Mouse (Mus musculus) embryo, embryonic 11.5 days (tissue): ENCODE results near the gene Fcho1.

Experiments used
- DNase-seq: peaks from one replicate; pipeline ENCODE4 v3.0.0-alpha.2; 2012; ENCODE audit warnings: low read depth, low spot score

Gene Fcho1

DNA sequence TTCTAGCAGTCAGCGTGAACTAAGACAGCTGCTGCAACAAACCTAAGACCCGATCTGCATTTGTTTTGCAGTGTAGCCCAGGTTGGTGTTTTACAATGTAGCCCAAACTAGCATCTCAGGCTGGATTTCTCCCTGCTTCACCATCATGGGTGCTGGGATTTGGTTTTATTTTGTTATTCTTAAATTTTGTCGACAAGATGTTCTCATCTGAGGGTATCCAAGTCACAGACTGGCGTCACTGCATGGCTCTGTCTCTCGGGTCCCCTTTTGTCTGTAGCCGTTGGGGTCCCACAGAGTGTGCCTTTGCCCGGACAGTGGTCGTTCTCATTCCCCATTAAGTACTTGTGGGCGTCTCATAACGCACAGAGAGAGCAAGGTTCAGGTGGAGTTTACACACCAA lies 40.8 kb downstream of the Fcho1 start:
- DNase-seq: no peak

DNA sequence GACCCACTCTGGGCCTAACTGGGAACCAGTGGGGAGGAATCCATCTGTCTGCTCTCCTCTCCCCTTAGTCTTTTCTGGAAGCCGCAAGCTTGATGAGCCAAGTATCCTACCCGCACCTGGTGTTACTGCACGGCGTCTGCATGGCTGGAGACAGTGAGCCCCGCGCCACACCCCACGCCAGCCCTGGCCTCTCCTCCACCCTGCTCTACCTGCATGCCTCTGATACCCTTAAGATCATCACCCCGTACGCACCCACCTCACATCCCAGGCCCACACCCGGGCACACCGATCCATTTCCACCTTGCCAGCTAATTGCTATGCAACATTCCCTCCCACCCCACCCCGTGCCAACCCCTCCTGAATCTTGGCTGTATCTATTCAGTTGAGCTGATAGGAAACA lies 42.7 kb downstream of the Fcho1 start:
- DNase-seq: no peak

DNA sequence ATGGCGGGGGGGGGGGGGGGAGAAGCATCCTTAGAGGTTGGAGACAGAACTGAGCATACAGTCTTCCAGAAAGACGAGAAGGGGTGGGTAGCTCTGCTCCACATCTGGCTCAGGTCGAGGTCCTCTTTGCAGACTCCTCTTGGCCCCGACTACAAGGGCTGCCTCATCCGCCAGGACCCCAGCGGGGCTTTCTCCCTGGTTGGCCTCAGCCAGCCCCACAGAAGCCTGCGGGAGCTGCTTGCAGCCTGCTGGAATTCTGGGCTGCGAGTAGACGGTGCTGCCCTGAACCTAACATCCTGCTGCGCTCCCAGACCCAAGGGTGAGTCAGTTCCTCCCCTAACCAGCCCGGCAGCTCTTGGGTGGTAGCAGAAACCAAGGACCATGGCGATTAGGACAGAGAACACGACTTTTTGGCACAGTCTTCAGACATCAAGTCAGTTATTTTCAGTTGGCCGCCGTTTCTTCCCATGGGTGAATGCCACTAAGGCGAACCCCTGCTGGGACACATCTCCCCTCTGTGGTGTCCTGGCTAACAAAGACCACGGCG lies 44.1 kb downstream of the Fcho1 start:
- no peak for DNase-seq

DNA sequence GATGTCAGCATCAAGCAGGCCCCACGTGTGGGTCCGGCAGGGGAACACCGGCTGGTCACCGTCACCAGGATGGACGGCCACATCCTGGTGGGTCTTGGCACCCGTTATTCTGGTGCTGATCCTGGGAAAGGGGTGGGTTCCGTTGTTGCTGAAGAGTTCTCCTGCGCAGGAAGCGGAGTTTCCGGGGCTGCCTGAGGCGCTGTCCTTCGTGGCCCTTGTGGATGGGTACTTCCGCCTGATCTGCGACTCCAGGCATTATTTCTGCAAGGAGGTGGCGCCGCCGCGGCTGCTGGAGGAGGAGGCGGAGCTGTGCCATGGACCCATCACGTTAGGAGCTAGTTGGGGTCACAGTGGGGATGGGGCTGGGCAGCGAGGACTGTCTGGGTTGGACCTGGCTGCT lies 45.0 kb downstream of the Fcho1 start:
- DNase-seq: no peak

DNA sequence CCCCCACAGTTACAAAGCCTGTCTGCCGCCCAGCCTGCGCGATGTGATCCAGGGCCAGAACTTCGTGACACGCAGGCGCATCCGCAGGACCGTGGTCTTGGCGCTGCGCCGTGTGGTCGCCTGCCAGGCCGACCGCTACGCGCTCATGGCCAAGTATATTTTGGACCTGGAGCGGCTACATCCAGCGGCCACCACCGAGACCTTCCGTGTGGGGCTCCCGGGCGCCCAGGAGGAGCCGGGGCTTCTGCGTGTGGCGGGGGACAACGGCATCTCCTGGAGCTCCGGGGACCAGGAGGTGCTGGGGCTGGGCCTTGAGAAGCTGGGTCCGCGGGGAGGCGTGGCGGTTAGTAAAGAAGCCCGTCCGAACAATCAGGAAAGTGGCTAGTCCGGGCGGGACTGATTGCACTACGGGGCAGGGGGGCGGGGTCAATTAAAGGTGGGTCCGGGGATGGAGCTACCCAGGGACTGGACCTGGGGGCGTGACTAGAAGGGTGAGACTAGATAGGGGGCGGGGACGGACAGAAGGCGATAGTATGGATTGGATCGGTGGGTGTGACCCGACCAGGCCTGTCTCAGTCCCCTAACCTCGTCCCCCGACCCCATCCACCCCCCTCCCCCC lies 45.9 kb downstream of the Fcho1 start:
- DNase-seq: no peak

DNA sequence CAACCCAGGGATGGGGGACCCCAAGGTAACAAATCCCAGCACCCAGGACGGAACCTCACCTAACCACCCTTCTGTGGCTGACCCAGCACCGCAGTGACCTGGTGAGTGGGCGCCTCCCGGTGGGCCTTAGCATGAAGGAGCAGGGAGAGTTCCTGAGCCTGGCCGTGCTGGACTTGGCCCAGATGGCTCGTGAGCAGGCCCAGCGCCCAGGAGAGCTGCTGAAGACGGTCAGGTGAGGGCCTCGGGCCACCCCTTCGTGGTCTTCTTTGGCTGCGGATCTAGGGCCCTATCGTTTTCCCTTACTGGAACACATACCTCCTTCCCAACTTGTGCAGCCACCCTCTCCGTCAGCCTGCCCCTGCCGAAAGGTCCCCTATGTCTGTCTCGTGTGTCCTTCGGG lies 46.4 kb downstream of the Fcho1 start:
- no peak for DNase-seq

DNA sequence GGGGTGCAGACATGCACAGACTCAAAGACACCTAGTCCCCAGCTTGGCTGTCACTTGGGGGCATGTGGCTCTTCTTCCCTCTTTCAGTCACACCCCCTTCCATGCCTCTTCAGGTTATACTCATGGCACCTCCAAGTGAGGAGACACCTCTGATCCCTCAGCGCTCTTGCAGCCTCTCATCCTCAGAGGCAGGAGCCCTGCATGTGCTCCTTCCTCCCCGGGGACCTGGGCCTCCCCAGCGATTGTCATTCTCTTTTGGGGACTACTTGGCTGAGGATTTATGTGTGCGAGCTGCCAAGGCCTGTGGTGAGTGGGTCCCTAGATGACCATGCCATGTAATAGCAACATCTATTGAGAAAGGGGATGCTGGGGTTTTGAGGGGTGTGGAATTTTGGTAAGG lies 47.3 kb downstream of the Fcho1 start:
- DNase-seq: no peak

DNA sequence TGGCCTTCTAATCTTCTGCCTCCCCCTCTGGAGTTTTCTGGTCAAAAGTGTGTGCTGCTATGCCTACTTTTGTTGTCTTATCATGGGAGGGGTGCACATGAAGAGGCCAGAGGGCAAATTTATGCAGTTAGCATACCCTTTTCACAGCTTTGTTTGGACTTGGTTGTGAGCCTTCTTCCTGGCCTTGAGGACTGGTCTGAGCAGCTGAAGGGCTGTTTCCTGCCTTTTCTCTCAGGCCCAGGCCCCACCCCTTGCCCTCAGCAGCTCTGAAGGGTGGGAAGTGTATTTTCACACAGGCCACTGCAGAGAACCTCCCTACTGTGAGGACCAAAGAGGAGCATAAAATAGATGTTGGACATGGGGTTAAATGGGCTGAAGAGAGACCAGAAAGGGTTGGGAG lies 48.0 kb downstream of the Fcho1 start:
- no peak for DNase-seq

DNA sequence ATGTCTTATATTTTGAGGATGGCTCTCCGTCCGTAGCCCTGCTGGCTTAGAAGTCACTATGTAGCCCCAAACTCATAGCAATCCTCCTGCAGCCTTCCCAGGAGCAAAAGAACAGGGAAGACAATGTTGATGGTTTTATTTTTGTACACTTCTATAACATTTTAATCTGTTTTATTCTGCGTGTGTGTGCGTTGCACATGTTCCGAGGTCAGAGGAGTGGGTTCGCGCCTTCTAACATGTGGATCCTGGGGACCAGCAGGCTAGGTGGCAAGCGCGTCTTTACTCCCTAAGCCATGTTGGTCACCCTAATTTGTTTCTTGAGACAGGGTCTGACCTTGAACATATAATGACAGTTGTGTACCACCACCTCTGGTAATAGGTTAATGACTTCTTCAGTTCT lies 48.7 kb downstream of the Fcho1 start:
- no peak for DNase-seq

DNA sequence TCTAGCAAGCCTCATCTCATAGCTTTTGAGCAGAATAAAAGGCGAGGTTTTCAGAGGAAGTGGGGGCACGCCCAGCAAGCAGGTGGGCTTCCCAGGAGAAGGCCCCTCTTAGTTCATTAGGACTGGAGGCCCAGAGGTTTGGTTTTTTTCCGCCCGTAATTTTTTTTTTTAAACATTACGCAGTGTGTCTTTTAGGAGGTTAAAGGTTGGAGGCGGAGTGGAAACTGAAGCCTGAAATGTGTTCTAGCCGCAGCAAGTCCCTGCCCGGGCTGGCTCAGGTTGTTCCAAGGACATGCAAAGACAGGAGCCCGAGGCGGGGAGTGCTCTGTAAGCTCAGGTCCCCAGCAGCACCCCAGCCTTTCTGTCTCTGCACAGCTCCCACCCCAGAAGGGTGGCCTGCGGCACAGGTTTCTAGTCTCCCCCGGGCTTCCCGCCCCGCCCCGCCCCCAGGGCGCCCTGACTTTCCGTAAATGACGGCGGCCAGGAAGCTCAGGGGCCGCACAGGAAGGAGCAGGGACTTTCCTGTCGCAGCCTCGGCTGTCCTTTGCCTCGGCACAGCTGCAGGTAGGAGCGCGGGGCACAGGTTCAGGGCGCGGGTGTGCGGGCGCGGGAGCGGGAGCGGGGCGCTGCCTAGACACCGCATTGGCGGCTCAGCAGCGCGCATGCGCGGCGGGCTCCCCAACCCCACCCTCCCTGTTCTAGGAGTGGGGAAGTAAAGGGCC lies 49.3 kb downstream of the Fcho1 start, which contains the start of gene Jak3:
Gene Jak3, plus strand, starts transcription at position 277 of the 722 bp plus-strand sequence.
- no peak for DNase-seq

DNA sequence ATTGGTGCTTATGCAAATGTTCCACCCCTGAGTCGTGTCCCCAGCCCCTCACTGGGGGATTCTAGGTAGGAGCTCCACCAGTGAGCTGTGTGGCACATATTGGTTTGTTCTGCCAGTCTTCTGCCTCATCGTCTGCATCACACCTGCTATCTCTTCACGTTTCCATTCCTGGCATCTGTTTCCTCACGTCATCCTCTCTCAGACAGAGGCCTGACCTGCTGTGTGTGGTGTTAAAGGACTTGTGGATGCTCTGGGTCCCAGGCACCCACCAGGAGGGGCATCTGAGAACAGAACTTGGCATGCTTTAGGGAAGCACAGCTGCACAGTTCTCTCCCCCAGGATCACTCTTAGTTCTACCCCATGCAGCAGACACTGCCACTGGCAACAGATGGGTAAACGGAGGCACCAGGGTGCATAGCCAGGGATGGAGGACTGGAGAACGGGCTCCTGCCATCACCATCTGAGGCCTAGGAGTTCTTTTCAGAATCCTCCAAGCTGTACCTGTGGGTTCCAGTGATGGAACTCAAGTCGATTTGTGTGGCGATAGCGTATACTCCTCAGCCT lies 50.0 kb downstream of the Fcho1 start:
- DNase-seq: no peak

DNA sequence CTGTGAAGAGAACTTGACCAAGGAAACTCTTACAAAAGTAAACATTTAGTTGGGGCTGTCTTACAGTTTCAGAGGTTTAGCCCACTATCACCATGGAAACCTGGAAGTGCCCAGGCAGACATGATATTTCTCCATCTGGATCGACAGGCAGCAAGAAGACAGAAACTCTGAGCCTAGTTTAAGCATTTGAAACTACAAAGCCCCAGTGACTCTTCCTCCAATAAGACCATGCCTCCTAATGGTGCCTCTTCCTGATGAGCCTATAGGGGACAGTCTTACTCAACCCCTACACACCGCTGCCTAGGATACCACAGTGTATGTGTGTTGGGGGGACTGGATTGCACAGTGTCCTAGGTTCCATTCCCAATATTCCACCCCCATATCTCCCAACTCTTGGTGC lies 51.4 kb downstream of the Fcho1 start:
- no peak for DNase-seq

DNA sequence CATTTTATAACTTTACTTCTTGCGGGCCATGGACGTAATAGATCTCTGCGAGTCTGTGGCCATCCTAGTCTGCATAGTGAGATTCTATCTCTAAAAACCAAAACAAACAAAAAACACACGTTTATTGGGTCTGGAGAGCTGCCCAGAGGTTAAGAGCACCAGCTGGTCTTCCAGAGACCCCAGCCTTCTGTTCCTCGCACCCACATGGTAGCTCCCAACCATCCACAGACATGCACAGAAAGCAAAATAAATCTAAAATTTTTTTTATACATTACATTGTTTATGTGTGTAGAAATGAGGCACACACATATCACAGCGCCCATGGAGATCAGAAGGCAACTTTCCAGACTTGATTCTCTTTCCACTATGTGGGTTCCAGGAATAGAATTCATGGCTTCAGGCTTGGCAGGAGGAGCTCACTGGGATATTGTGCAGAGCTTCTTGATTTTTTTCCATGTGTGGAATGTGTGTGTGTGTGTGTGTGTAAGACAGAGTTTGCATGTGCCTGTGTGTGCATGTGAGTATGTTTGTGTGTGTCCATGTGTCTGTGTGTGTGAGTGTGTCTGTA lies 53.3 kb downstream of the Fcho1 start:
- DNase-seq: no peak

DNA sequence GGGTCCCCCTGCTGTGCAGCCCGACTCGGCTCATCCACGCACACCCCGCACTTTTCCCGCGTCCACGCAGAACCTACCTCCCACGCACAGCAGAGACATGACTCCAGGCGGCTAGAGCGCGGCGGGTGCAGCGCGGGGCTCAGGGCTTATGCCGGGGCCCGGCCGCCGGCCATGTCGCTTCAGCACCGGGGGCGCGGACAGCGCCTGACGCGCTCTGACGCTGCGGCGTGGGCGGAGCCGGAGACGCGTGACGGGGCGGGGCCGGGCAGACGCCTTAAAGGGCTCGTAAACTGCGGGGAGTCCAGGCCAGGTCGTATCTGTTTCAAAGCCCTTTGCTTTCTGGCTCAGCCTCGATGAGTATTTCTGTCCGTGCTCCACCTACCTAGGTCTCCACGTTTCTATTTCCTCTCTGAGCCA lies 54.0 kb downstream of the Fcho1 start, which contains the start of gene Unc13a:
Gene Unc13a, minus strand, starts transcription at position 209 of the 417 bp plus-strand sequence.
- DNase-seq: peak; percentile 79

DNA sequence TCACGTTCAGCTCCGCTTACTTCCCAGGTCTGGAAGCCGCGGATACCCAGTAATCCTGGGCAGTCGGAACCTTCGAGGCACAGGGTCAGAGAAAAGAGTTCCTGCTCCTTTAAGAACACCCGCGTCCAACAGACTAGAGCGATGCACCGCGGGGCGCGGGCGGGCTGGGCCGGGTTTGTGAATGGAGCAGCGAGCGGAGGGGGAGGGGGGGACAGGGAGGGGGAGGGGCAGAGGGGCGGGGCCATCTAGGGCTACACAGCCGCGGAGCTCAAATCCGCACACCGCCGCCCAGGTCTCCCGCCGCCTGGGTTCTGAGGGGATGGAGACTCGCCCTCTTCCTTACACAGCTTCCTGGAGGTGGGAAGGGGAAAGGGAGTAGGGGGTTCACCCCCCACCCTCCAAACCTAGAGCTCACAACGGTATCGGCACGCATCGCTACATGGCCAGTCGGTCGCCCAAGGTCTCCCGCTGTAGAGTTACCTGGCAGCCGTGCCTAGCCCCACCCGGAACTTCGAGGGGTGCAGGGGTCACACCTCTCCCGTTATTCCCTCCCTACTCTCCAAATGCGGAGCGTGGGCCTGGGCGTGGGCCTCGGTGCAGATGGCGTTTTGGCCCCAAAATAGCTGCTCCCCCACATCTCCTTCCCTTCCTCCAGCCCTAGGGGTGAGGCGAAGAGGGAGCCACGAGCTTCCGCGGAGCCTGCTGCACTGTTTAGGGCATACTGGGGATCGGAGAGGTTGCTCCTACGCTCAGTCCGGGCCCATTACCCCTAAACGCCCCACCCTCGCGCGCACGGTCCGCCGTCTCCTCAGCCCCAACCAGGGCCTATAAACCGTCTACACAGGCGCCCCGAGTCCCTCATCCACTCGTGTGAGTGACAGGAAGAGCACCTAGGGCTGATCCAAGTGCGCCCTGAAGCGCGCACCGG lies 54.6 kb downstream of the Fcho1 start:
- peak; percentile 72 for DNase-seq

DNA sequence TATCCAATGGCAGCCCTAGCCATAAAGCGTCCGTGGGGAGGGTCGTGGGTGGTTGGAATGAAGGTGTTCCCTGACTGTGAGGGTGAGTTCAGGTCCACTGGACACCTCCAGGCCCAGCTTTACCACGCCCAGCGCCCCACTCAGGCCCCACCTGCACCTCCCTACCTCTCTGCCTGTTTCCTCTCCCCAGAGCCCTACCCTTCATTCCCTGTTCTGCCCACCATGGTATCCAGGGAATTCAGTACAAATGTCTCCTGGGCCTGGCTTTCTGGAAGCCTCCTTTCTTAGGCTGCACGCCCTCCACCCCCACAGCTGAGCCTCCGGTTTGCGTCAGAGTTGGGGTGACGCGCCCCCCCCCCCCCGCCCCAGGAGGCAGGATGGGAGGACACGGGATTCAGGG lies 55.3 kb downstream of the Fcho1 start:
- DNase-seq: no peak

DNA sequence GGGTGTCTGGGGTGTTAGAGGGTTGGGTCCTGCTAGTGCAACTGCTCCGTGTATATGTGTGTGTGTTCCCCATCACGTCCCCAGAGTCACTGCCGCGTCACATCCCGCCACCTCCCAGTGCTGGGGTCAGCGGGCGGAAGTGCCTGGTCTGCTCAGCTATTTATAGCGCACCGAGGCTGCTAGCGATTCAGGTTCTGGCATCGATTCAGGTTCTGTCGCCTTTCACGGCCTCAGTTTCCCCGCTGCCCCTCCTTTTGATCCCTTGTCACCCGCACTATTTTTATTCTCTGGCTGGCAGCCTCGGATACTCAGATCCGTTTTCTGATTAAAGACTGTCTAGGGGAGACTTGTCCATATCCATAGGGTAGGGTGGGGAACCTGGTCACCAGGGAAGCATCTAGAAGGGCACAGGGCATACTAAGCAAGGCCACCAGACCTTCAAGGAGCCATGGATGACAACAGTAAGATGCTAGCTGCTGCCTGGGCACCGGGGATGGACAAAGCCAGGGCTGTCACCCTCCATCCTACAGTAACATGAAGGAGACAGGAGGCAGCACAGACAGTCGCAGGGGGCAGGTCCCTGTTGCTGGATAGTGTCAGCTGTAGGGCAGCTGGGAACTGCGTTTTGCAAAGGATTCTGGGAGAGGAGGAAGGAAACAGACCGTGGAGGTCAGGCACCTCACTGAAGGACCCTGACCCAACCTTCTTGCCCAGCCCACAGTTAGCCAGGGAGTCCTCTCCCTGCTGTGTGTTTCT lies 57.1 kb downstream of the Fcho1 start:
- DNase-seq: no peak

DNA sequence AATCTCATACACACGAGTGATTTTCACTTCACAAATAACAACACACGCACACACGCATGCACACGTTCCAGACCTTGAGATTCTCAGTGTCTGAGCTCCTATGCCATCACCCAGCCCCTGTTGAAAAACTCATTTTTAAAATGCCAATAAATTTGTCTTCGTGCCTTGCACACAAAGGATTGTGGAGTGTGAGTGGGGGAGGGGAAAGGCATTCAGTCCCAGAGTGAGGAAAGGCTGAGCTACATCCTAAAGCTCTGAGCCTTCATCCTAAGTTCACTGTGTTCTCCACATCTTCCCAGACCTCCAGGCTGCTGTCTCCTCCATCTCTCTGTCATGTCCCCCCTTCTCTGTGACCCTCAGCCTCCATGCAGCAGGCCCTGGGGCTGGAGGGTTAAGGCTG lies 58.3 kb downstream of the Fcho1 start:
- no peak for DNase-seq

DNA sequence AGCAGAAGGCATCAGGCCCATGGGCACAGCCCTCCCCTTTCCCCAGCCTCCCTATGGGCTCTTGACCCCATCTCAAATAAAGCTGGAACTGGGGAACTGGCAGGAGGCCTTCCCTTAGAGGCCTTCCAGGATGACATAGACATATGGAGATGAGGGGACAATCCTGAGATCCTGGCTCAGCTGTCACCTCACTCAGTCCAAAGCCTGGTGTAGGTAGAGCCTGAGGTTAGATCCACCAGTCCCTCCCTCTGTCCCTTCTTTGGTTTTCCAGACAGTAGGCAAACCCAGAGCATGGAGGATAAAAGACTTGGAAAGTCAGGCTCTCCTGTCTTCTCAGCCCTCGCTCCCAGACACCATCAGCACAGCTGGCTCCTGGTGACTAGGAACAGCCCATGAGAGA lies 58.7 kb downstream of the Fcho1 start:
- no peak for DNase-seq

DNA sequence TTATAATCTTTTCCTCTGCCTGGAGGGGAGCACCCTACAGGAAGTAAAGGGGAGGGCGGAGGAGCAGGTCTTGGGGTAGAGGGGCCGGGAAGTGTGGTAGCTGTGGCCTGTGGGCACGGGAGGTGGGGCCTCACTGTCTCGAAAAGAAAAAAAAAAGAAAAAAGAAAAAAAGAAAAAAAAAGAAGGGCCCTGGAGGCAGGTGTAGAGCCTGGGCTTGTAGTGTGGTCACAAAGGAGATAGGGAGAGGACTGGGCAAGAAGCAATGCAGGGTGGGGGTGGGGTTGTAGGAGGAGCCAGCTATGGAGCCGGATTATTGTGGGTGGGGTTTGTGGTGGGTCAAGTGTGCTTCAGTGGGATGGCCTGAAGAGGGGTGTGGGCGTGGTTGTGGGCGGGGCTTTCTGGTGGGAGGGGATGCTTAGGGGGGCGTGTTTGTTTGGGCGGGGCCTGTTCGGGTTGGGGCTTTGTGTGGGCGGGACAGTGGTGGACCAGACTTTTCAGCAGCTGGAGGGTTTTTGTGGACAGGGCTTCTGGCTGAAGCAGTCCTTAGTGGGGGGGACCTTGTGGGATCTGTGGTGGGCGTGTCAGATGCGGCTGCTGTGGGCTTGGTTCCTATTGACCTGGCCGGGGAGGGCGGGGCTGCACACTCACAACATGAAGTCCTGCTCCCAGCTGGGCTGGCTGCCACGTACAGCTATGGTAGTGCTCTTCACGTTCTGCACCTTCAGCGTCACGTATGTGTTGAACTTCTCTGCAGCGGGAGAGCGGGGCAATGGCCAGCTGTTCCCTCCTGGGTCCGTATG lies 60.0 kb downstream of the Fcho1 start:
- peak; percentile 62 for DNase-seq
